In genomic region chr16:17096938-17097337, GRCm38 (mm10) we compare ENCODE assay signal across 15 mouse cellular contexts.
"Had no signal": no experiment of that assay in that cellular context is flagged by ENCODE, and none has a peak within 500 bp of the region (broad histone marks: within the 10 kb centered on the region; RNA-seq: fewer than 3 reads in every experiment).

No protein-coding gene starts in this region.

- DNase-seq: kidney, postnatal 10 days; layer of hippocampus, adult 9-11 months; layer of hippocampus, postnatal 36 days; lung, adult 2 months; midbrain, embryonic 14.5 days; thymus, adult 2 months; thymus, postnatal 25 days had no signal

- H3K27ac ChIP-seq: hindbrain, embryonic 12.5 days; limb, embryonic 12.5 days; liver, embryonic 14.5 days; midbrain, embryonic 10.5 days; neural tube, embryonic 15.5 days had no signal

- H3K27me3 ChIP-seq: hindbrain, embryonic 12.5 days; limb, embryonic 12.5 days; neural tube, embryonic 15.5 days had no signal

- H3K4me2 ChIP-seq: hindbrain, embryonic 12.5 days; limb, embryonic 12.5 days; neural tube, embryonic 15.5 days had no signal

- ATAC-seq: hindbrain, embryonic 16.5 days; inflammation-experienced regulatory T-cells, adult 6 months had no signal

- H3K9me3 ChIP-seq: hindbrain, embryonic 12.5 days; limb, embryonic 12.5 days; midbrain, embryonic 10.5 days; neural tube, embryonic 15.5 days had no signal

- H3K4me1 ChIP-seq: hindbrain, embryonic 12.5 days; midbrain, embryonic 10.5 days; neural tube, embryonic 15.5 days had no signal

- H3K9ac ChIP-seq: hindbrain, embryonic 12.5 days; limb, embryonic 12.5 days; liver, embryonic 14.5 days; neural tube, embryonic 15.5 days had no signal

- H3K4me3 ChIP-seq: hindbrain, embryonic 12.5 days; limb, embryonic 12.5 days; midbrain, embryonic 10.5 days; myocyte; neural tube, embryonic 15.5 days had no signal
